Mouse (Mus musculus) embryonic facial prominence, embryonic 12.5 days (tissue): ENCODE measurements around the gene Mup3. TPM values are rescaled to one million over a fixed set of nuclear protein-coding genes. Genes with fewer than 3 reads are reported as not detected.
"Not testable (repeated sequence)": the region's sequence is repeated elsewhere in the genome, so short reads cannot be mapped to it uniquely, and the experiment has no call there.

Experiments used
- ATAC-seq: fragments of 200-750 bp; cut with Nextera tagmentation; 2 replicates; pipeline ENCODE4 v1.8.0; 2017; ENCODE audit not compliant: insufficient number of reproducible peaks, insufficient read depth, low FRiP score, low TSS enrichment
- H3K27ac ChIP-seq: fragments of 300-500 bp; sonication (generic); 2 replicates; pipeline ENCODE4 v1.5.1; 2016; ENCODE audit warnings: mild to moderate bottlenecking
- H3K27me3 ChIP-seq: fragments of 300-500 bp; sonication (generic); 2 replicates; pipeline ENCODE4 v1.6.1; 2016; ENCODE audit warnings: mild to moderate bottlenecking, moderate library complexity
- H3K36me3 ChIP-seq: fragments of 300-500 bp; sonication (generic); 2 replicates; pipeline ENCODE4 v1.6.1; 2016; ENCODE audit warnings: mild to moderate bottlenecking
- H3K4me1 ChIP-seq: fragments of 300-500 bp; sonication (generic); 2 replicates; pipeline ENCODE4 v1.6.1; 2016
- H3K4me2 ChIP-seq: fragments of 300-500 bp; sonication (generic); replicated peaks from 2 replicates; pipeline ENCODE4 v1.6.1; 2016; ENCODE audit warnings: mild to moderate bottlenecking, moderate library complexity
- H3K4me3 ChIP-seq: fragments of 300-500 bp; sonication (generic); 2 replicates; pipeline ENCODE4 v1.5.1; 2016; ENCODE audit warnings: mild to moderate bottlenecking
- H3K9ac ChIP-seq: fragments of 300-500 bp; sonication (generic); 2 replicates; pipeline ENCODE4 v1.6.1; 2016; ENCODE audit warnings: mild to moderate bottlenecking, moderate library complexity
- H3K9me3 ChIP-seq: fragments of 300-500 bp; sonication (generic); 2 replicates; pipeline ENCODE4 v1.6.1; 2016; ENCODE audit warnings: mild to moderate bottlenecking, moderate library complexity
- WGBS: fragments of 180-500 bp; shearing (Covaris S2); methylation state at CpG from one replicate; pipeline ENCODE4 v1.1.7; 2016; 5-methylcytosine and 5-hydroxymethylcytosine counted together
- polyA plus RNA-seq: library from polyadenylated mRNA; unstranded; fragments of >200 nt; fragmentation: Nextera tagmentation; extraction: Ambion mirVana; gene quantifications from 2 replicates; pipeline ENCODE4 v1.2.1, GENCODE M21; 2016

Gene Mup3
- not detected in 2 replicates for polyA plus RNA-seq

DNA sequence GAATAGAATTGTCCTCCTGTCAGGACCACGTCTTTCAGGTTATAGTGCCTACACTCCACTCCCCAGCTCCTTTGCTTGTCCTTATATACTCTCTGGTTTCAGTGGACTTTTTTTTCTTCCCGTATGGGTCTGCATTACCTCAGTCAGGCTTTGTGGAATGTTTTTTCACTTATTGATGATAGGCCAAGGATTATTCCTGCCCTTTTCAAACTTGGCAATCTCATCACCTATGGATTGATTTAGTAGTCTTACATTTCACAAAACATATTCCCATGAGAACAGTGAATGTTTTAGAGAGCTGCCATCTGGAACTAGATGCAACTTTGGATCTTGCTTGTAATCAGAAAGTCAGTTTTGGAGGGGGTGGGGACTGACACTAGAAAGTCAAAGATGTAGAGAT is at the start of gene Mup3:
TSS of gene Mup3 (minus strand) at position 102 of the 400 bp plus-strand sequence.
- Histone ChIP-seq H3K36me3 (no peaks in the 10 kb centered on the region), H3K9ac (no peak within 1 kb of the TSS), H3K27ac (no peak within 1 kb of the TSS), H3K27me3 (no peaks in the 10 kb centered on the region), H3K9me3 (no peaks in the 10 kb centered on the region), H3K4me2 (no peak within 1 kb of the TSS), H3K4me1 (no peaks in the 10 kb centered on the region), H3K4me3 (no peak within 1 kb of the TSS)
- WGBS, result 67% methylated on average over 2 of the region's 2 CpGs
- ATAC-seq, result no peak

DNA sequence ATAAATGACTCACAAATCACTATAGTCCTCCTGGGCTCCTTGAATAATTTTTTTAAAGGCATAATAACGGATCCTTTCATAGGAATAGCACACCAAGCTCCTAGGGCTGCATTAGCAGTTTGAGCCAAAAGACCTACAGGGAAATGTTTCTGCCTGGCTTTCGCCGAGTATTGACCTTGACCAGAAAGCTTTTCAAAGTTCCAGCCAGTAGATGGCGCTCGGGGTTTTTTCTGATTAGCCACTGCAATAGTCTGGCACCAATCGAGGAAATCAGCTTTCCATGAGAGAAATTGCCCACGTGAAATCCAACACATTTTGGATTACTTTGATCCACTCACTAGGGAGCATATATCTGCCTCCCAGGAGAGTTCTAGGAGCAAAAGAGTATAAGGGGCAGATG is 46.6 kb upstream of the Mup3 start:
- no peak overlapping the region for H3K4me3 ChIP-seq
- WGBS, result 66% methylated on average over 7 of the region's 7 CpGs
- no peaks in the 10 kb centered on the region for H3K4me1 ChIP-seq
- no peak overlapping the region for H3K9ac ChIP-seq
- H3K9me3 ChIP-seq, result peaks cover 16% of the 10 kb centered on the region
- no peak for ATAC-seq
- H3K4me2 ChIP-seq, result no peak overlapping the region
- H3K27me3 ChIP-seq, result no peaks in the 10 kb centered on the region
- no peak overlapping the region for H3K27ac ChIP-seq
- no peaks in the 10 kb centered on the region for H3K36me3 ChIP-seq

DNA sequence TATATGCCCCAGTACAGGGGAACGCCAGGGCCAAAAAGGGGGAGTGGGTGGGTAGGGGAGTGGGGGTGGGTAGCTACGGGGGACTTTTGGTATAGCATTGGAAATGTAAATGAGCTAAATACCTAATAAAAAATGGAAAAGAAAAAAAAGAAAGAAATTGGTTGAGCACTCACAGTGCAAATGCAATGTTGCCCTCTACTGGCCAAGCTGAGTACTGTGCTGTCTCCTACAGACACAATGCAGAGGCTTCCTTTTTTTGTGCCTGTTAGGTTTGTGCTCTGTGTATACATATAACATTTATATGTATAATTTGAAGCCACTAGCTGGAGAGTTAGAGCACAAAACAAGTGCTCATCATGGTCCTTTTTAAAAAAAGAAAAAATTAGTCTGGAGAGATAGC is 16.2 kb upstream of the Mup3 start:
- H3K9me3 ChIP-seq, result not testable (repeated sequence)

DNA sequence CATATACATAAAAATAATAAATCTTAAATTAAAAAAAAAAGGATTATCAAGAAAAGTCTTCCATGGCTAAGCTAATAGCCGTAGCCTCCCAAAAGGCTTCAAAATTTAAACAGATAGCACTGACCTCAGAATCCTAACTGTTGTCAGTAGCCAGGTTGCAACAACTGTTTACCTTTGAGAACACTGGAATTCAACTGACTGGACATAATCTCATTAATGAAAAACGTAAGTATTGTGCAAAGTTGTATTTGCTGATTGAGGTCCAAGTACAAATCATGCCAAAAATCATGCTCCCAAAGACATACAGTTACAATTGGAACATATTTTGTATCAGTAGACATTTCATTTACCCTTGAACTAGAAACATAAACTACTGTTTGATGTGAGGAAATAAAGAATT is 811 bp upstream of the Mup3 start:
- Histone ChIP-seq H3K4me3 (no peak overlapping the region), H3K9ac (no peak overlapping the region), H3K4me2 (no peak overlapping the region), H3K27ac (no peak overlapping the region), H3K27me3 (no peaks in the 10 kb centered on the region), H3K36me3 (no peaks in the 10 kb centered on the region), H3K4me1 (no peaks in the 10 kb centered on the region), H3K9me3 (no peaks in the 10 kb centered on the region)
- no peak for ATAC-seq
- 79% methylated on average over 2 of the region's 2 CpGs for WGBS

More for the DNA sequence above, 16.2 kb upstream of the Mup3 start:
- H3K4me2 ChIP-seq, H3K36me3 ChIP-seq, H3K4me1 ChIP-seq, H3K9ac ChIP-seq, H3K27me3 ChIP-seq, H3K27ac ChIP-seq, ATAC-seq, H3K4me3 ChIP-seq: not testable (repeated sequence)
- 52% methylated on average over 2 of the region's 2 CpGs for WGBS

DNA sequence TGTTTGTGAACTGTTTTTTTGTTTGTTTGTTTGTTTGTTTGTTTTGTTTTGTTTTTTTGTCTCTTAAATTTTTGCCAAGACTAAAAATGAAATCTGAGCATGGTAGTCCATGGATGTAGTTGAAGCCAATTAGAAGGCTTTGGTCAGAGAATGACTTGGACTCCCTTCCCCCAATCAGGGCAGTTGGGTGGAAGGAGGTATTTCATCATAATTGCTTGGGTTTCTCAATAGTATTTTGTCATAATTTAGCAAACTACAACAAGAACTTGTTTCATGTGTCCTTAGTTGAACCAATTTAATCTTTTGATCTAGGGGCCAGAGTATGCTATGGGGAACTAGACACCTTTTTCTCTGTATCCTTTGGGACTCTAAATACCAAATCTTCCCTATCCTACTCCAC is 4.4 kb downstream of the Mup3 start:
- Histone ChIP-seq H3K4me1 (no peaks in the 10 kb centered on the region), H3K27me3 (no peaks in the 10 kb centered on the region), H3K27ac (no peak overlapping the region), H3K4me2 (no peak overlapping the region), H3K4me3 (no peak overlapping the region), H3K36me3 (no peaks in the 10 kb centered on the region), H3K9ac (no peak overlapping the region), H3K9me3 (no peaks in the 10 kb centered on the region)
- no peak for ATAC-seq

DNA sequence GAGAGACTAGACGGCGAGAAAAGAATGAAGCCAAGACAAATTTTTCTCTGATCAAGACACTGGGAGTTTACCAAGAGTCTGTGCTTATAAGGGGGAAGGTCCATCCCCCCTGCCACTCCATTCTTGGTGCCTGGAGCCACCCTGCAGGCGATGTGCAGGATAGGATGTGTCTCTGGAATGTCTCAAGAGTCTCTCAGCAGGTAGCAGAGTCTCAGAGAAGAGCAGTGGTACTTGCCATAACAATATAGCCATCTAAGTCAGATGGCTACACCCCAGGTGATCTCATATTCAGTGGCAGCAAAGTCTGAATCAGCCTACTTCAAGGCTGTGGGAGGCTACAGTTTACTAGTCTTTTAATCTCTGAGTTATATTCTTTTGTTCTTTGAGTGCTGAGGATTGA is 12.0 kb downstream of the Mup3 start:
- Histone ChIP-seq H3K4me1 (no peaks in the 10 kb centered on the region), H3K27ac (no peak overlapping the region), H3K27me3 (no peaks in the 10 kb centered on the region), H3K4me2 (no peak overlapping the region), H3K9me3 (no peaks in the 10 kb centered on the region), H3K36me3 (no peaks in the 10 kb centered on the region), H3K9ac (no peak overlapping the region), H3K4me3 (no peak overlapping the region)
- ATAC-seq, result no peak
- WGBS, result 68% methylated on average over 3 of the region's 3 CpGs

DNA sequence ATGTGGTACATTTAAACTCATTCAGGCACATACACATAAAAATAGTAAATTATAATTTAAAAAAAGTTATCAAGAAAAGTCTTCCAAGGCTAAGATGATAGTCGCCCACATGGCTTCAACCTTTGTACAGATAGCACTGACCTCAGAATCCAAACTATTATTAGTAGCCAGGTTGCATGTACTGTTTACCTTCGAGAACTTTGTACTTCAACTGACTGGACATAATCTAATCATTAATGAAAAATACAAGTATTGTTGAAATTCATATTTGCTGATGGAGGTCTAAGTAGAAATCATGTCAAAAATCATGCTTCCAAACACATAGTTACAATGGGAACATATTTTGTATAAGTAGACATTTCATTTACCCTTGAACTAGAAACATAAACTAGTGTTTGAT is 32.4 kb downstream of the Mup3 start:
- WGBS, result 84% methylated on average over 2 of the region's 2 CpGs
- H3K9me3 ChIP-seq, H3K4me1 ChIP-seq, H3K27me3 ChIP-seq, H3K9ac ChIP-seq, ATAC-seq, H3K27ac ChIP-seq, H3K4me3 ChIP-seq, H3K36me3 ChIP-seq, H3K4me2 ChIP-seq: not testable (repeated sequence)

DNA sequence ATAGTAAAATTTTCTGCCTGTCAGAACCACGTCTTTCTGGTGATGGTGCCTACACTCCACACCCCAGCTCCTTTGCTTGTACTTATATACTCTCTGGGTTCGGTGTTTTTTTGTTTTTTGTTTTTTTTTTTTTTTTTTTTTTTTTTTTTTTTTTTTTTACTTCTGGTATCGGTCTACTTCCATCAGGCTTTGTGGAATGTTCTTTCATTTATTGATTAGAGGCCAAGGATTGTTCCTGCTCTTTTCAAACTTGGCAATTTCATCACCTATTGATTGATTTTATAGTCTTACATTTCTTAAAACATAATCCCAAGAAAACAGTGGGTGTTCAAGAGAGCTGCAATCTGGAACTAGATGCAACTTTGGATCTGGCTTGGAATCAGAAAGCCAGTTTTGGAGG is 33.1 kb downstream of the Mup3 start, which contains the start of gene Mup20:
TSS of gene Mup20 (minus strand) at position 101 of the 400 bp plus-strand sequence.
- H3K4me1 ChIP-seq, H3K36me3 ChIP-seq, H3K27me3 ChIP-seq, H3K9ac ChIP-seq, H3K27ac ChIP-seq, H3K4me2 ChIP-seq, ATAC-seq, H3K4me3 ChIP-seq, H3K9me3 ChIP-seq: not testable (repeated sequence)
- 83% methylated on average over 2 of the region's 3 CpGs for whole genome bisulfite sequencing

Other genes with a start within 250 kb of the Mup3 start
- not detected in 2 replicates for gene Mup20, start 33.2 kb downstream of the Mup3 start, polyA plus RNA-seq
- gene Mup21, start 63.5 kb upstream of the Mup3 start, polyA plus RNA-seq, result not detected in 2 replicates
- gene Zfp37, start 143.7 kb upstream of the Mup3 start, polyA plus RNA-seq, result 15.2 and 18.1 TPM in 2 replicates
- 14.5 and 15.4 TPM in 2 replicates for gene Slc31a2, start 175.2 kb upstream of the Mup3 start, polyA plus RNA-seq